Mouse (Mus musculus) ovary, adult 18-20 months (tissue): Measurements from ENCODE around the gene Shisa9.
"Not testable (repeated sequence)": the region's sequence is repeated elsewhere in the genome, so short reads cannot be mapped to it uniquely, and the experiment has no call there.

Experiments
- DNase-seq: peaks from one replicate; pipeline ENCODE4 v3.0.0; 2022; ENCODE audit warnings: low spot score, mixed read lengths

The Shisa9 gene

GRCm38 (mm10) chr16:11983616-11984270 is at the start of gene Shisa9:
Gene Shisa9, plus strand, starts transcription at chr16:11984113.
- no peak for DNase-seq

GRCm38 (mm10) chr16:11940477-11940876 is 43.4 kb upstream of the Shisa9 start:
- no peak for DNase-seq

GRCm38 (mm10) chr16:11960691-11961090 is 23.2 kb upstream of the Shisa9 start:
- DNase-seq: no peak

- DNase-seq: no peak
Measured at GRCm38 (mm10) chr16:11966041-11966440, 17.9 kb upstream of the Shisa9 start.

- not testable (repeated sequence) for DNase-seq
Measured at GRCm38 (mm10) chr16:11966810-11967209, 17.1 kb upstream of the Shisa9 start.

- no peak for DNase-seq
Measured at GRCm38 (mm10) chr16:11967579-11967978, 16.3 kb upstream of the Shisa9 start.

- no peak for DNase-seq
Measured at GRCm38 (mm10) chr16:11973707-11974106, 10.2 kb upstream of the Shisa9 start.

- no peak for DNase-seq
Measured at GRCm38 (mm10) chr16:11976737-11977136, 7.2 kb upstream of the Shisa9 start.

GRCm38 (mm10) chr16:11980764-11981163 is 3.1 kb upstream of the Shisa9 start:
- DNase-seq: no peak

- DNase-seq: no peak
Measured at GRCm38 (mm10) chr16:11983106-11983615, 752 bp upstream of the Shisa9 start.

GRCm38 (mm10) chr16:11984271-11984791 is 418 bp downstream of the Shisa9 start:
- no peak for DNase-seq

GRCm38 (mm10) chr16:11987056-11987455 is 3.1 kb downstream of the Shisa9 start:
- DNase-seq: no peak

GRCm38 (mm10) chr16:12005177-12005576 is 21.3 kb downstream of the Shisa9 start:
- DNase-seq: no peak

- no peak for DNase-seq
Measured at GRCm38 (mm10) chr16:12010136-12010535, 26.2 kb downstream of the Shisa9 start.

GRCm38 (mm10) chr16:12012747-12013146 is 28.8 kb downstream of the Shisa9 start:
- DNase-seq: no peak

GRCm38 (mm10) chr16:12014523-12014922 is 30.6 kb downstream of the Shisa9 start:
- no peak for DNase-seq

GRCm38 (mm10) chr16:12017921-12018618 is 34.2 kb downstream of the Shisa9 start:
- DNase-seq: no peak

GRCm38 (mm10) chr16:12020103-12020755 is 36.3 kb downstream of the Shisa9 start:
- DNase-seq: no peak

GRCm38 (mm10) chr16:12032441-12032840 is 48.5 kb downstream of the Shisa9 start:
- DNase-seq: peak; percentile 67

- DNase-seq: peak; percentile 27
Measured at GRCm38 (mm10) chr16:12034868-12035267, 51.0 kb downstream of the Shisa9 start.

- no peak for DNase-seq
Measured at GRCm38 (mm10) chr16:12035626-12036025, 51.7 kb downstream of the Shisa9 start.

- DNase-seq: peak; percentile 76
Measured at GRCm38 (mm10) chr16:12040935-12041334, 57.0 kb downstream of the Shisa9 start.

GRCm38 (mm10) chr16:12052051-12052450 is 68.1 kb downstream of the Shisa9 start:
- no peak for DNase-seq
